Mouse (Mus musculus) liver, adult 2 months (tissue): Measurements from ENCODE around the gene Arhgap22. TPM values are rescaled to one million over a fixed set of nuclear protein-coding genes. Genes with fewer than 3 reads are reported as not detected.

Experiments
- DNase-seq: peaks from one replicate; pipeline ENCODE4 v3.0.0-alpha.2; 2011; ENCODE audit warnings: low read depth, low spot score; ENCODE audit errors: extremely low read depth
- H3K27ac ChIP-seq: fragments of 200-500 bp; replicated peaks from 2 replicates; pipeline ENCODE4 v1.5.1; 2012; ENCODE audit warnings: low read depth, mild to moderate bottlenecking, control low read depth, inconsistent platforms, low read length; ENCODE audit not compliant: insufficient read depth
- H3K27me3 ChIP-seq: fragments of 200-500 bp; 2 replicates; pipeline ENCODE4 v1.6.1; 2012; ENCODE audit warnings: mild to moderate bottlenecking, moderate library complexity, low read length, inconsistent platforms; ENCODE audit not compliant: control insufficient read depth, insufficient read depth
- H3K36me3 ChIP-seq: fragments of 200-500 bp; 2 replicates; pipeline ENCODE4 v1.6.1; 2012; ENCODE audit warnings: low read length, inconsistent platforms; ENCODE audit not compliant: control insufficient read depth, insufficient read depth
- H3K4me1 ChIP-seq: fragments of 200-500 bp; 2 replicates; pipeline ENCODE4 v1.6.1; 2011; ENCODE audit warnings: low read length; ENCODE audit not compliant: control insufficient read depth, insufficient read depth
- H3K4me3 ChIP-seq: fragments of 200-500 bp; 2 replicates; pipeline ENCODE4 v1.5.1; 2011; ENCODE audit warnings: low read depth, mild to moderate bottlenecking, control low read depth, low read length, moderate library complexity; ENCODE audit not compliant: insufficient read depth
- H3K79me2 ChIP-seq: fragments of 200-500 bp; 2 replicates; pipeline ENCODE4 v1.6.1; 2012; ENCODE audit warnings: inconsistent platforms, mild to moderate bottlenecking, low read length, moderate library complexity; ENCODE audit not compliant: control insufficient read depth, insufficient read depth
- H3K9ac ChIP-seq: fragments of 200-500 bp; 2 replicates; pipeline ENCODE4 v1.6.1; 2012; ENCODE audit warnings: low read depth, mild to moderate bottlenecking, control low read depth, inconsistent platforms, low read length
- CTCF ChIP-seq: fragments of 200-500 bp; IDR thresholded peaks from 2 replicates; pipeline ENCODE4 v1.5.1; 2011; ENCODE audit warnings: low read depth, low read length, control low read depth
- POLR2A ChIP-seq: fragments of 200-500 bp; IDR thresholded peaks from 2 replicates; pipeline ENCODE4 v1.6.1; 2011; ENCODE audit warnings: low read length, control low read depth; ENCODE audit not compliant: insufficient read depth; ENCODE audit errors: extremely low read depth
- WGBS: fragments of 180-500 bp; shearing (Covaris S2); methylation state at CpG from one replicate; pipeline ENCODE4 v1.1.7; 2018; 5-methylcytosine and 5-hydroxymethylcytosine counted together
- polyA plus RNA-seq: library from polyadenylated mRNA; depleted of rRNA; stranded (reverse); fragments of >200 nt; gene quantifications from 2 replicates; pipeline ENCODE4 v1.2.3, GENCODE M21; 2012
- total RNA-seq: library from RNA; depleted of rRNA; stranded (reverse); fragments of >200 nt; gene quantifications from 2 replicates; pipeline ENCODE4 v1.2.3, GENCODE M21; 2014

The Arhgap22 gene
- total and polyA plus RNA-seq, 2 experiments, result 0.09 to 0.57 TPM

DNA sequence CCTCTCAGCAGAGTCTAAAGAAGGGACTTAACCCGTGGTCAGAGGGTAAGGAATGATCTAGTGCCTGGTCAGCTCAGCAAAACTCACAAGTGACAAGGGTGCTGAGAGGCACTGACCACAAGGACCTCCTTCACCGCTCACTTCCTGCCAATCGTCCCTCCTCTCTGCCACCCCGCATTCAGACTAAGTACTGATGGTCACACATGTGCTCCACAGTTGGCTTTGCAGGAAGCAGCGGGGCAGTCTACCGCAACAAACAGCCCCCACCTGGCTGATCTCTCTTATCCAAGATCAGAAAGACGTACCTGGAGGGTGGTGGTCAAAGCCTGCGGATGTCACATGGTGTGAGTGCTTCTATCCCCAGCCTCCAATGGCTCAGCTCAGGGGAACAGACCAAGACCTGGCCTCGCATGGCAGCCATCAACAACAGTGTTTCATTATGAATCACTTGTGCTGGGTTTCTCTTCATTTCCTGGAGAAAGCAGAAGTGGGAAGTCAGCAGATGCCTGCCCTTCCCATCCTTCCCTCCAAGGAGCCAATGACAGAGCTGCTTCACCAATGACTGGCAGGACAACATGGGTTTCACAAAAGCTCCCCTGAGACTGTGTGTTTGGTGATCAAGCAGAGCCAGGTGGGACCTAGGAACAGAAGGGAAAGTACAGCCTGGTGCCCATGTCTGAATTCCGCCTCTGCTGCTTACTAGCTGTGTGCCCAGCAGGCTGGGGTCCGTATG lies 28.6 kb upstream of the Arhgap22 start, which contains the start of gene Wdfy4:
Gene Wdfy4 (minus strand): TSS at position 441 of the 733 bp plus-strand sequence.
- Histone ChIP-seq H3K27me3 (no peaks in the 10 kb centered on the region), H3K9ac (no peak within 1 kb of the TSS), H3K27ac (peak within 1 kb of the TSS; percentile 61), H3K4me3 (peak within 1 kb of the TSS; percentile 18), H3K79me2 (no peaks in the 10 kb centered on the region), H3K36me3 (no peaks in the 10 kb centered on the region), H3K4me1 (no peaks in the 10 kb centered on the region)
- WGBS, result 77% methylated on average over 11 of the region's 11 CpGs
- DNase-seq, result peak; percentile 36
- TF ChIP-seq POLR2A (no peak), CTCF (no peak)

- no peaks in the 10 kb centered on the region for H3K27me3 ChIP-seq
- H3K27ac ChIP-seq, result no peak overlapping the region
- no peak overlapping the region for H3K9ac ChIP-seq
- no peak for DNase-seq
- H3K4me1 ChIP-seq, result no peaks in the 10 kb centered on the region
- no peaks in the 10 kb centered on the region for H3K79me2 ChIP-seq
- WGBS, result 77% methylated on average over 4 of the region's 4 CpGs
- no peak overlapping the region for H3K4me3 ChIP-seq
- TF ChIP-seq CTCF (no peak), POLR2A (no peak)
- no peaks in the 10 kb centered on the region for H3K36me3 ChIP-seq
Measured at GRCm38 (mm10) chr14:33187201-33187600, 26.6 kb upstream of the Arhgap22 start.

- no peak for DNase-seq
- Histone ChIP-seq H3K36me3 (no peaks in the 10 kb centered on the region), H3K4me3 (no peak overlapping the region), H3K27me3 (no peaks in the 10 kb centered on the region), H3K27ac (no peak overlapping the region), H3K79me2 (no peaks in the 10 kb centered on the region), H3K9ac (no peak overlapping the region), H3K4me1 (no peaks in the 10 kb centered on the region)
- WGBS, result 75% methylated on average over 10 of the region's 10 CpGs
- TF ChIP-seq POLR2A (no peak), CTCF (no peak)
Measured at GRCm38 (mm10) chr14:33189230-33189629, 24.6 kb upstream of the Arhgap22 start.

DNA sequence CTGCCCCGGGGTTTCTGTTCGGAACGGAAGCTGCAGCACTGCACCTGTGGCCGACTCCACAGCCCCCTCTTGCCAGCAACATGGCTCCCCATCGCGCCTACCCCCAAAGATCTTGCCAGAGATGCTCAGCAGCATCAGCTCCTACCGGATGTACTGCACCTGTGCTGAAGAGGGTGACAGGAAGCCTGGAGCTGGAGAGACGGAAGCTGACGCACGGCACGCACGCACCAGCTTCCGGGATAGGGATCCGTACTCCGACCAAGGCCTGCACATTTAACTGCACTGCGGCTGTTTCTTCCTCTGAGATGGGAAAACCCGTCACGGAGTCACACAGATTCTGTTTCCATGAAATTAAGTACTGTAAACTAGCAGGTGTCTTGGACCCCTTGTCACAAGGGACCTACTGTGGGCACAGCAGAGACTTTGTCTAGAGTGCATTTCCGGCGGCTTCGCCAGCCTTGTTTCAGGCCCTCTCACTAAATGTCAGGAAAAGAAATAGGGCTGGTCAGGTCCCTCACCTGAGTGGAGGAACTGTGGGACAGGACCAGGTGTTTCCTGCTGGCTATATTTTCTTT lies 23.9 kb upstream of the Arhgap22 start:
- no peak overlapping the region for H3K9ac ChIP-seq
- H3K27ac ChIP-seq, result no peak overlapping the region
- no peaks in the 10 kb centered on the region for H3K27me3 ChIP-seq
- H3K4me1 ChIP-seq, result no peaks in the 10 kb centered on the region
- 90% methylated on average over 21 of the region's 21 CpGs for WGBS
- H3K4me3 ChIP-seq, result no peak overlapping the region
- no peaks in the 10 kb centered on the region for H3K79me2 ChIP-seq
- no peak for DNase-seq
- TF ChIP-seq CTCF, result no peak
- TF ChIP-seq POLR2A, result no peak
- no peaks in the 10 kb centered on the region for H3K36me3 ChIP-seq

GRCm38 (mm10) chr14:33190646-33191045 lies 23.2 kb upstream of the Arhgap22 start:
- no peak for DNase-seq
- no peak overlapping the region for H3K9ac ChIP-seq
- no peak overlapping the region for H3K27ac ChIP-seq
- no peaks in the 10 kb centered on the region for H3K79me2 ChIP-seq
- WGBS, result 58% methylated on average over 1 of the region's 1 CpGs
- H3K4me1 ChIP-seq, result no peaks in the 10 kb centered on the region
- H3K4me3 ChIP-seq, result no peak overlapping the region
- no peak for TF ChIP-seq CTCF
- H3K27me3 ChIP-seq, result no peaks in the 10 kb centered on the region
- no peaks in the 10 kb centered on the region for H3K36me3 ChIP-seq

- H3K9ac ChIP-seq, result no peak overlapping the region
- TF ChIP-seq POLR2A (no peak), CTCF (no peak)
- peak overlapping the region; percentile 68 for H3K27ac ChIP-seq
- H3K36me3 ChIP-seq, result no peaks in the 10 kb centered on the region
- no peak overlapping the region for H3K4me3 ChIP-seq
- no peaks in the 10 kb centered on the region for H3K79me2 ChIP-seq
- H3K27me3 ChIP-seq, result peaks cover 2% of the 10 kb centered on the region; the same call in 1 of the 2 replicates
- H3K4me1 ChIP-seq, result no peaks in the 10 kb centered on the region
- peak; percentile 16 for DNase-seq
Measured at GRCm38 (mm10) chr14:33193762-33194161, 20.1 kb upstream of the Arhgap22 start.
